Mouse (Mus musculus) frontal cortex, postnatal 25 days (tissue): ENCODE data around the gene Ggct.
"Not testable (repeated sequence)": the region's sequence is repeated elsewhere in the genome, so short reads cannot be mapped to it uniquely, and the experiment has no call there.

Experiments
- DNase-seq, 2 experiments: peaks; one replicate each; pipeline ENCODE4 v3.0.0; 2022; ENCODE audit warnings: low spot score in 2 of 2

Gene Ggct

DNA sequence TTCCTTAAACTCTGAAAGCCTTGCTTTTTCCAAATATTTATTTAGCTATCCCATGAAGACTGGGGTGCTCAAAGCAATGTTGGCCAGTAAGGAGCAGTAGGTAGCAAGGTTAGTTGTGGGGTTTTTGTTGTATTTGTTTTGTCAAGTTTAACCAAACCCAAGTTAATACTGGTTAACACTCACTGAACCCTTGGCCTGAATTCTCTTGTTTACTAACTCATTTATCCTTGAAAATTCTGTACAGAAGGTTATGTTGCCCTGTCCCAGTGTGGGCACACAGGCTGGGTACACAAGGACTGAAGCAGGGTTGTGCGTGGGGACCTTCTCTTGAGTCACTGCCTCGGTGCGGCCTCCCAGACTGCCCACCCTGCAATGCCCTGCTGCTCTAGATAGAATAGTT lies 3.6 kb upstream of the Ggct start:
- no peak for DNase-seq

- no peak for DNase-seq
Observed at GRCm38 (mm10) chr6:54992141-54992540, 609 bp downstream of the Ggct start.

DNA sequence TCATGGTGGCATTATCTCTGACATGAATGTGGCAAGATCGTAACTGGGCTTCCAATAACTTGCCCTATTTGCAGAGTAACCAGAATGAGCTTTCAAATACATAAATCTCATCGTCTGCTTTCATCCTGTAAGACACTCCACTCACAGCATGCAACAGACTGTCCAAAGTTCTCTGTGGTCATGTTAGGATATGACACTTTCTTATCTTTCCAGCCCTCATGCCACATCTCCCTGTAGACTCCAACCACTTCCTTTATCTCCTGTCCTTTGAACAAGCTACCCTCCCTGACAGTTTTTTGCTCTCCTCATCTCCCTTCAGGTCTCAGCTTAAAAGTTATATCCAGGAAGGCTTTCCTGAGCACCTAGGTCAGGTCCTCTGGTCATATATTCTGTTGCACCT lies 1.6 kb downstream of the Ggct start:
- DNase-seq: no peak

GRCm38 (mm10) chr6:54988141-54988540 lies 4.6 kb downstream of the Ggct start:
- DNase-seq: no peak

- DNase-seq: no peak
Observed at GRCm38 (mm10) chr6:54984096-54984495, 8.7 kb downstream of the Ggct start.

- no peak for DNase-seq
Observed at GRCm38 (mm10) chr6:54983526-54984050, 9.2 kb downstream of the Ggct start.

DNA sequence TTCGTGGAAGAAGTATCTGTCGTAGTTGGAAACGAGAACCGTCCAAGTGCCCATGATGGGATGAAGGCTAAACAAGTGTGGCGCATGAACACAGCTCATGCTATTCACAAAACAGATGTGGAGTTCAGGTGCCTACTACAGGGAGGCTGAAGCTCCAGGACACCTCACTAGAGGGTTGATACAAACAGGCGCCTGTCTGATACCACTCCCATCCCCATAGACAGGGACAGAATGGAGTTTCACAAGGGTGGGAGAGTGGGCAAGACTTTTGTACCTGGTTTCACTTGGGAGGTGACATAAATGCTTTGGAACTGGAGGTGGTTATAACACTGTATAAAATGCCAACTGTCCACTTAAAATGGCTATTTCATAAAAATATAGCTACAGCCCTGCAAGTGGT lies 13.3 kb downstream of the Ggct start:
- DNase-seq: no peak

DNA sequence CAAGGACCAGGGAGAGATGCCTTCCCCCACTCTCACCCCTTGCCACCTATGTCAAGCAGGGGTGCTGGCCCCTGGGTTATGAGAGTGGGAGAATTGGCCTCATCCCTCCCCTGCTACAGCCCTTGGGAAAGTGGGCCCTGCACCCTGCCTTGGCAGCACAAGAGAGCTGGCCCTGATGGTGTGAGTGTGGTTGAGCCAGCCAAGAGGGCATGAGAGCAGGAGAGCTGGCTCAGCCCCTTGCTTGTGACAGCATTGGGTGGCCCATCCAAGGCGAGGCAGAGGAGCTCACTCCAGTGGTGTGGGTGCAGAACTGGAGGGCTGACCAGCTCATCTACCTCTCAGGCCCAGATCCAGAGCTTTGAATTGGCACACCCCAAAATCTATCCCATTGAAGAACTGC lies 17.1 kb downstream of the Ggct start:
- DNase-seq: no peak

DNA sequence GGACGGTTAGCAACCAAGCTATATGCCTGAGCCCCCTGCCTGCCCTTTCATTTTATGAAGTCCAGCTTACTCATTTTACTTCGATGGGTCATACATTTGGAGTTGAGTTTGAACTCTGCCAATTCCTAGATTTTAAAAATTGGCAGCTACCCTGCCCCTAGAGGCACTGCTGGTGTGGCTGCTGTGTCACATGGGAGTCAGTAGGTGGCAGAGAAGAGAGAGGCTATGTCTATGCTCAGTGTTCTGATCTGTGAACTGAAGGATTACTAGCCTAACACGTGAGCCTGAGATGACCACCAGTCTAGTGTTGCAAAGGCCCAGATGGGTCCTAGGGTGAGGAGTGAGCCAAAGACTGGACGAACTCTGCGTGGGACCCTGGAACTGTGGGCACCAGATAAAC lies 18.2 kb downstream of the Ggct start:
- DNase-seq: no peak

GRCm38 (mm10) chr6:54972929-54973211 lies 19.9 kb downstream of the Ggct start:
- DNase-seq: no peak

DNA sequence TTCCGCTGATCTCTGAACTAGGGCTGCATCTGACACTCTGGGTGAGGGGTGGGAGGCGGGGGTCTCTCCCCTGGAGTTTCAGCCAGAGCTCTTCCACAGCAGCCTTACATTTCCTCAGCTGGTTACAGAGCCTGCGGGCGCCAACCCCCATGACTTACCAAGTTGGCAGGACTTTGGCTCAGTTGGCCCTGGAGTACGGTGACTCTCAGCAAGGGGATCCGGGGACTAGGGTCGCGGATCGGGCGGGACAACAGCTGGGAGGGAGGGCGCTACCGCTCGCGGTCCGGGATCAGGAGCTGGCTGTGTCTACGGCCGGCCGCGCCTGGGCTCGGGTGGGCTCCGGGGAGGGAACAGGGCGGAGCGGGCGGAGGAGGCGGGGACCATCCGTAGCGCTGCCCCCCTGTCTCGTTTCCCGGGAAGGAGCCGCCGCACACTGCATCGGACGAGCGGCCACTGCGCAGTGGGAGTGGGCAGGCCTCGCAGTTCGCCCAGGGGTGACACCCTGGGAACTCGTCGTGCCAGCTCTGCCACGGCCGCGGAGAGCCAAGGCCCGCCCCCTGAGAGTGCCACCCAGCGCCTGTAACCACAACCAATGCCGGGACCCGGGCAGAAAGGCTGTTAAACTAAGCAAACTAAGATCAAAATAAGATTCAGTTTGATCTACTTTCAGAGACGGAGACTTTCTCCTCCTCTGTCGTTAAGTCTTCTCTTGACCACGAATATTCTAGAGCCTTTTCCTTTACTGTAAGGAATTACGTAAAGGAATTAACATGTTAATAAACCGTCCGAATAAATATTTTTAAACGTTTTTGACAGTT lies 20.4 kb downstream of the Ggct start, which contains the start of gene Nod1:
Gene Nod1, minus strand, starts transcription at position 502 of the 818 bp plus-strand sequence.
- peak; percentile 15 to 39 for DNase-seq

GRCm38 (mm10) chr6:54971731-54972110 lies 21.0 kb downstream of the Ggct start:
- DNase-seq: no peak

DNA sequence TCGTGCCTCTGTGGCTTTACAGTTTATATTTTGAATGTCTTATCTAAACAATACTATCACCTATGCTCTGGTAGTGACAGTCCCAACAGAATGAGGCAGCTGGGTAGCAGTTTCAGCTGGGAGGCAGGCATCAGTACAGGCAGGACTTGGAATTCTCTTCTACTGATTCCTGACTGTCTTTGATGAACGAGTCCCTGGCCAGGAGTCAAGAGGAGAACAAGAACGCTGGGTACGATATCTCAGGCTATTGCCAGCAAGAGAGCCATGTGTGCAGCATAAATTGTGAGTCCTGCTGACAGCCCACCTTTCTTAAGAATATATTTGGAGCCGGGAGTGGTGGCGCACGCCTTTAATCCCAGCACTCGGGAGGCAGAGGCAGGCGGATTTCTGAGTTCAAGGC lies 22.2 kb downstream of the Ggct start:
- no peak for DNase-seq

DNA sequence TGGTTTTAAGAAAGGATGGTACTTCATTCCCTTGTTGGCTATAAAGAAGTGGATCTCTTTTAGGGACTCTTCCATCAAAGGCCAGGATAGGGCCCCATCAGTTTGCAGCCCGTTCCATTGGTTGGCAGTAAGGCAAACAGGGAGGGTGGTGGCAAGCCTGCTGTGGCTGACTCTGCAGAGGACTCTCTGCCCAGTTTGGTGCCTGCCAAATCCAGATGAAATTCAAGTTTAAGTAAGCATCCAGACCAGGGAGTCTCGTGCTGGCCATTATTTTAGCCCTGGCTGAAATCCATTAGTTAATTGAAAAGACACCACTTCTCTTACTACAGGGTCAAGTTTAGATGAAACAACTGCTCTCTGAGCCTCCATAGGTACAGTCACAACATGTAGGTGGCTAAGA lies 22.9 kb downstream of the Ggct start:
- no peak for DNase-seq

DNA sequence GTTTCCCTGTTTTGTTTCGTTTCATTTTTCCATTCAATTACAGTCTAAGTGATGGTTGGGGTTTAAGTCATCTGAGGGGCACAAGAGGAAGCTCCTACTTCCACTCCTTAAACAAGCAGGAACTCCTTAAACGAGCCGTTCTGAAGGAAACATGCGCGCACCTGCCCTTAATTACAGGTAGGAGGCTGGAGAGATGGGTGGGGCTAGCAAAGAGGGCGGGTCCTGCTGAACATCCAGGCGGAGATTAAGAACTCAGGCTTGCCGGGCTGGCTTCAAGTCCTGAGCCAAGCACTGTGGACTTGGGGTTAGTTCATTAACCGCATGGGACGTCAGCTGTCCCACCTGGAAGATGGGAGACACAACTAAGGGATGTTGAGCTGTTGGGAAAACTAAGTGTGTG lies 25.2 kb downstream of the Ggct start:
- DNase-seq: no peak

DNA sequence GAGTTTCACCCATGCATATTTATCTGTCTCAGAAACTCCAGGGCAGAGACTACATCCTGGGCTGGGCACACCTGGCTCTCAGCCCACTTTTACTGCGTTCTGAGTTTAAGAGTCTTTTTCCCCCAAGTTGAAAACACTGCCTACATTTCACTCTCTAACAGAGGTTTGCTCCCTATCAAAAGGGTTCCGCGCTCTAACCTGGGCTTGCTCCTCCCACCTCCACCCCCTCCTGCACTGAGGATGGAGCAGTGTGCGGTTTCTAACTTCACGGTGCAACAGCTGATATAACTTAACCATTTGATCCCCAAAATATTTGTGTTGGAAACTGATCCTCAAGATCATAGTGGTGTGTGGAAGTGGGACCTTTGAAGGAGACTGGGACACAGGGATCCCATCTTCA lies 27.5 kb downstream of the Ggct start:
- DNase-seq: no peak

DNA sequence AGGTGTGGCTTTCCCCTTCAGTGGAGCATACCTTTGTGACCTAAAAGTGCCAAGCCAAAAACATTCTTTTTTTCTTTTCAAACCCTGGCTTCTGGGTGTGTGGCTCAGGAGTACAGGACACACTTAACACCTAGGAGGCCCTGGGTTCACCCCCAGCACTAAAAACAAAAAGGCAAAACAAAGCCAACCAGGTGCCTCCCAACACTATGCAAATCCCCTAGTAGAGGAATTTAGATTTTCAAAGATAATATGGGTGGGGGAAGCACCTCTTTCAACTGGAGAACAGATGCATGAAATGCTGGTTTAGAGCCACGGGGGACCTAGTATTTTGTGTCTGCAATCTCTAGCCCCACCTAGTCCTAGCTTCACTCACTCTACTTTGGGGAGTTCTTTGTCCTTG lies 28.0 kb downstream of the Ggct start:
- no peak for DNase-seq

GRCm38 (mm10) chr6:54963599-54963998 lies 29.2 kb downstream of the Ggct start:
- DNase-seq: no peak

DNA sequence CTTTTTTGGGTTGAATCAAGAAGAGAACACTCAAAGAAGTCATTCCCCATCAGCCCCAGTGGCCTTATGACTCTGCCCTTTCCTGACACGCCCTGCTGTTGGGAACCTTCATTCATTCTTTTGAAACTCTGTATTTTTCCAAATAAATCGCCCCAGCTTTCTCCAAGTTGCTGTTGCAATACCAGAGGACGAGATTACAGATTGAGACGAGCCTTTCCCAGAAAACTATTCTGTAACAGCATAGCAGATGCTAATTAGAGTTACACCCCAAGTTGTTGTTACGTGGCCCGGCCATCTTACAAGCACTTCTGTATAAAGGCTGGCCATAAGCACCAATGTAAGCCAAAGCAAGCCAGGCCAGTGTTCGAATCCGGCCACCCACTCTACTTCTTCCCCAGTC lies 35.1 kb downstream of the Ggct start:
- no peak for DNase-seq

DNA sequence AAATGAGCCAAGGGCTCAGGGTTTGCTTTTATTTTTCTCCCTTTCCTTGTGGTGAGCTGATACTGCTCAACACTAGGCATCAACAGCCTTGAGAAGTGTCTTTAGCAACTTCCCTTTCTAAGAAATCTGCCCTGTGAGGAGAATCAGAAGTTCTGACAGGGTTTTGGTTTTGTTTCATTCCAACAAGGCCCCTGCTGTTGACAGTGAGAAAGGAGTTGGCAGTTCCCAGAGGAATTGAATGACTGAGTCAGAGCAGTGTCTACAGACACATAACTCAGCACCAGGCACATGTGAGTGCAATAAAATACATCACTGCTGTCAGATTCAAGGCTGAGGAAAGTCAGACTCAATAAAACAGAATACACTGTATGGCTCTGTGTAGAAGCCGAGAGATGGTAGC lies 36.3 kb downstream of the Ggct start:
- DNase-seq: no peak

DNA sequence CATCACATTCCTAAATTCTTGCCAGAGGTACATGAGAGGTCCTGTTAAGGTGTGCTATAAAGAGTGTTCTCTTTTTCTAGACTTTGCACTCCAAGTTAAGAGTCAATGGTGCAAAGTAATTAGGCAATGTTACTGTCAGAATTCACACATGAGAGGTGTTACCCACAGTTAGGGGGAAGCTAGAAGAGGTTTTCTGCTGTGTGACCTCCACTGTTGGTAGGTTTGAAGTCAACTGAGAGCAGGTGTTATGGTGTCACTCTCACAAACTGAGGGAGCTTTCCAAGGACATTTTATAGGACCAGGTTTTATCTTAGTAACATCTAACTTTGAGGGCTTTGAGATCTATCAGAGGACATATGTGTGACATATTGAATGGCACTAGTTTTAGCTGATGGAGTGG lies 36.8 kb downstream of the Ggct start:
- no peak for DNase-seq

- no peak for DNase-seq
Observed at GRCm38 (mm10) chr6:54954659-54955414, 37.9 kb downstream of the Ggct start.

GRCm38 (mm10) chr6:54953399-54953798 lies 39.4 kb downstream of the Ggct start:
- not testable (repeated sequence) for DNase-seq
